23 mouse cellular contexts compared by ENCODE assay signal in the genomic region with DNA sequence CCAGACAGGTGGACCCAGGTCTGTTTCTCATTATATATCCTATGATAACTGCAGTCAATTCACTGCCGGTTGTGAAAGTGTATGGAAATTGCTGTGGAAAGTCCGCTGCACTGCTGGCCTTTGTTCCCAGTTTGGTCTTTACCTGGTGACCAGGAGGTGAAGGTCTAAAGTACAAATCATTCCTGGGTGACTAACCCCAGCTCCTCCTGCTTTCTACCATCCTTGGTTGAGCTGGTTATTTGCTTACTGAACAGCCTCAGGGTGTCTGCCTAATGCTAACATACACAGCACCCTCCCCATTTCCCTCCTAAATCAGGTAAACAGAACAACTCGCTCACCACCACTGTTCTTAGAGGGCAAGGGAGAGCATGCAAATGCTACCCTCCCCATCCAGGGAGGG.
DNase-seq lines count a peak whose midpoint lies in the region; ATAC-seq and TF ChIP-seq lines count a peak whose summit lies in the region.
"Had no signal": no experiment of that assay in that cellular context is flagged by ENCODE, and none has a peak within 500 bp of the region (broad histone marks: within the 10 kb centered on the region; RNA-seq: fewer than 3 reads in every experiment).

No protein-coding gene starts in this region.

- intact Hi-C loops in heart, postnatal 25 days (cut with DNase I), result no loop called here

- no peak for TF ChIP-seq POLR2A in liver, adult 2 months (IDR thresholded peaks at IDR 0.05; ENCODE audit: extremely low read depth, insufficient read depth, low read length)

- 24% methylated on average over 3 of the region's 3 CpGs for WGBS in liver, adult 2 months
- 72% methylated on average over 3 of the region's 3 CpGs for WGBS in liver, embryonic 11.5 days
- 51% methylated on average over 3 of the region's 3 CpGs for WGBS in stomach, postnatal 0 days

- no peaks in the 10 kb centered on the region for H3K36me3 ChIP-seq in liver, adult 2 months (ENCODE audit: control insufficient read depth, insufficient read depth, low read length)
- H3K36me3 ChIP-seq in liver, embryonic 11.5 days (ENCODE audit: control insufficient read depth, insufficient read depth, low read length), result no peaks in the 10 kb centered on the region
- H3K36me3 ChIP-seq in stomach, postnatal 0 days (ENCODE audit: control insufficient read depth, insufficient read depth, low read length), result no peaks in the 10 kb centered on the region
- H3K36me3 ChIP-seq: forebrain, embryonic 12.5 days; G1E; heart, embryonic 13.5 days; hindbrain, embryonic 15.5 days; limb, embryonic 15.5 days had no signal

- no peak overlapping the region for H3K9ac ChIP-seq in liver, adult 2 months (ENCODE audit: low read depth, low read length)
- H3K9ac ChIP-seq in liver, embryonic 11.5 days (ENCODE audit: low read depth, low read length), result no peak overlapping the region
- H3K9ac ChIP-seq in stomach, postnatal 0 days (ENCODE audit: low read length), result no peak overlapping the region
- H3K9ac ChIP-seq: forebrain, embryonic 12.5 days; heart, embryonic 13.5 days; hindbrain, embryonic 15.5 days; limb, embryonic 15.5 days had no signal

- H3K4me2 ChIP-seq in liver, embryonic 11.5 days, result no peak overlapping the region
- 0 out of 2 replicates have a peak overlapping the region, but pooled peaks have one; percentile 26 for H3K4me2 ChIP-seq in stomach, postnatal 0 days (replicated peaks; ENCODE audit: low read depth)
- H3K4me2 ChIP-seq: forebrain, embryonic 12.5 days; heart, embryonic 13.5 days; hindbrain, embryonic 15.5 days; limb, embryonic 15.5 days had no signal

- no peaks in the 10 kb centered on the region for H3K27me3 ChIP-seq in liver, adult 2 months (ENCODE audit: control insufficient read depth, insufficient read depth, low read length)
- H3K27me3 ChIP-seq in liver, embryonic 11.5 days (replicated peaks; ENCODE audit: control insufficient read depth, insufficient read depth, low read length), result no peaks in the 10 kb centered on the region
- H3K27me3 ChIP-seq in stomach, postnatal 0 days (ENCODE audit: control insufficient read depth, insufficient read depth, low read length), result no peaks in the 10 kb centered on the region
- H3K27me3 ChIP-seq: forebrain, embryonic 12.5 days; heart, embryonic 13.5 days; hindbrain, embryonic 15.5 days; limb, embryonic 15.5 days had no signal

- no peak for TF ChIP-seq EP300 in stomach, postnatal 0 days (optimal IDR thresholded peaks at IDR 0.05)

- DNase-seq in liver, adult 2 months (ENCODE audit: extremely low read depth, low read depth, low spot score), result peak; percentile 62
- no peak for DNase-seq in liver, embryonic 11.5 days (ENCODE audit: low spot score)
- DNase-seq in kidney, adult 8-10 months, result peak; percentile 67 to 85
- DNase-seq in kidney, postnatal 25 days, result peak; percentile 57 to 84
- DNase-seq in stomach, postnatal 0 days (ENCODE audit: low spot score), result peak; percentile 48
- no peak for DNase-seq in urinary bladder, postnatal 36 days (ENCODE audit: low spot score in 2 of 2)
- DNase-seq in heart, postnatal 25 days (ENCODE audit: low spot score), result no peak
- DNase-seq in embryo, embryonic 10.5 days (ENCODE audit: low spot score), result no peak
- DNase-seq: adrenal gland, postnatal 10 days; cerebellum, adult 11 months; cerebellum, postnatal 14 days; heart, postnatal 36 days; lung, adult 2 months; lung, postnatal 36 days; right cerebral cortex, postnatal 25 days; thymus, postnatal 36 days had no signal

- no peak for ATAC-seq in liver, embryonic 11.5 days (replicated peaks; ENCODE audit: low FRiP score)
- ATAC-seq in stomach, postnatal 0 days (ENCODE audit: low FRiP score, low TSS enrichment), result peak; percentile 93
- ATAC-seq: activated CD4-positive, CD25-positive, alpha-beta regulatory T cell, adult 4 months; midbrain, embryonic 16.5 days had no signal

- no peaks in the 10 kb centered on the region for H3K9me3 ChIP-seq in liver, embryonic 11.5 days (ENCODE audit: control insufficient read depth, low read length)
- H3K9me3 ChIP-seq in stomach, postnatal 0 days (ENCODE audit: control insufficient read depth, low read length), result no peaks in the 10 kb centered on the region
- H3K9me3 ChIP-seq: forebrain, embryonic 12.5 days; heart, embryonic 13.5 days; hindbrain, embryonic 15.5 days; limb, embryonic 15.5 days had no signal

- TF ChIP-seq CTCF in liver, adult 2 months (IDR thresholded peaks at IDR 0.05; ENCODE audit: low read depth, low read length), result no peak
- TF ChIP-seq CTCF in stomach, postnatal 0 days (IDR thresholded peaks at IDR 0.05; ENCODE audit: low read depth), result no peak

- no peaks in the 10 kb centered on the region for H3K79me2 ChIP-seq in liver, adult 2 months (ENCODE audit: control insufficient read depth, insufficient read depth, low read length)

- H3K27ac ChIP-seq in liver, adult 2 months (replicated peaks; ENCODE audit: insufficient read depth, low read depth, low read length), result no peak overlapping the region
- no peak overlapping the region for H3K27ac ChIP-seq in liver, embryonic 11.5 days (ENCODE audit: low read depth, low read length)
- H3K27ac ChIP-seq in stomach, postnatal 0 days (replicated peaks), result peak overlapping the region; percentile 63
- H3K27ac ChIP-seq: forebrain, embryonic 12.5 days; heart, embryonic 13.5 days; hindbrain, embryonic 15.5 days; limb, embryonic 15.5 days had no signal

- H3K4me3 ChIP-seq in liver, adult 2 months (ENCODE audit: insufficient read depth, low read depth, low read length), result no peak overlapping the region
- H3K4me3 ChIP-seq in liver, embryonic 11.5 days (ENCODE audit: low read depth, low read length), result no peak overlapping the region
- H3K4me3 ChIP-seq in stomach, postnatal 0 days (ENCODE audit: low read depth, low read length), result no peak overlapping the region
- H3K4me3 ChIP-seq: forebrain, embryonic 12.5 days; heart, embryonic 13.5 days; hindbrain, embryonic 15.5 days; limb, embryonic 15.5 days had no signal

- H3K4me1 ChIP-seq in liver, adult 2 months (ENCODE audit: control insufficient read depth, insufficient read depth, low read length), result no peaks in the 10 kb centered on the region
- H3K4me1 ChIP-seq in liver, embryonic 11.5 days (replicated peaks; ENCODE audit: control insufficient read depth, insufficient read depth, low read length), result no peaks in the 10 kb centered on the region
- no peaks in the 10 kb centered on the region for H3K4me1 ChIP-seq in stomach, postnatal 0 days (replicated peaks; ENCODE audit: control insufficient read depth, insufficient read depth)
- H3K4me1 ChIP-seq: forebrain, embryonic 12.5 days; hindbrain, embryonic 15.5 days; limb, embryonic 15.5 days had no signal

Comparison
In these comparisons a context has a peak if more than half of its experiments do, and no peak if none do; other contexts are left out.
1. DNase-seq: peak in liver, adult 2 months (single experiment), kidney, adult 8-10 months (2 of 2), kidney, postnatal 25 days (2 of 2) and stomach, postnatal 0 days (single experiment); none in liver, embryonic 11.5 days (single experiment), urinary bladder, postnatal 36 days (0 of 2), heart, postnatal 25 days (single experiment) and embryo, embryonic 10.5 days (single experiment).